Mouse (Mus musculus) bone marrow, adult 2 months (tissue): Measurements from ENCODE around the gene Sphk1. TPM values are rescaled to one million over a fixed set of nuclear protein-coding genes. Genes with fewer than 3 reads are reported as not detected.

Experiments used
- H3K27ac ChIP-seq: fragments of 200-500 bp; 2 replicates; pipeline ENCODE4 v1.5.1; 2012; ENCODE audit warnings: low read depth, mild to moderate bottlenecking, control low read depth, inconsistent platforms, low read length; ENCODE audit not compliant: control insufficient read depth, poor library complexity, insufficient read depth
- H3K4me1 ChIP-seq: fragments of 200-500 bp; 2 replicates; pipeline ENCODE4 v1.6.1; 2011; ENCODE audit warnings: low read length; ENCODE audit not compliant: control insufficient read depth, insufficient read depth
- H3K4me3 ChIP-seq: fragments of 200-500 bp; replicated peaks from 2 replicates; pipeline ENCODE3; 2011; ENCODE audit warnings: mild to moderate bottlenecking, low read depth, low read length, control low read depth; ENCODE audit not compliant: control insufficient read depth
- CTCF ChIP-seq: fragments of 200-500 bp; IDR thresholded peaks from 2 replicates; pipeline ENCODE4 v1.5.1; 2011; ENCODE audit warnings: low read length, control low read depth; ENCODE audit not compliant: control insufficient read depth, insufficient read depth
- POLR2A ChIP-seq: fragments of 200-500 bp; IDR thresholded peaks from 2 replicates; pipeline ENCODE4 v1.6.1; 2011; ENCODE audit warnings: low read depth, mild to moderate bottlenecking, control low read depth, low read length, borderline replicate concordance; ENCODE audit not compliant: control insufficient read depth
- WGBS: fragments of 180-500 bp; shearing (Covaris S2); methylation state at CpG from one replicate; pipeline ENCODE4 v1.1.7; 2018; 5-methylcytosine and 5-hydroxymethylcytosine counted together
- polyA plus RNA-seq: library from polyadenylated mRNA; stranded (reverse); fragments of >200 nt; gene quantifications from 2 replicates; pipeline ENCODE4 v1.2.4, GENCODE M21; 2011; ENCODE audit warnings: low replicate concordance; ENCODE audit not compliant: missing spikeins, insufficient read depth, insufficient read length

Sphk1 gene
- polyA plus RNA-seq, 1 experiment, result 31.7 TPM

DNA sequence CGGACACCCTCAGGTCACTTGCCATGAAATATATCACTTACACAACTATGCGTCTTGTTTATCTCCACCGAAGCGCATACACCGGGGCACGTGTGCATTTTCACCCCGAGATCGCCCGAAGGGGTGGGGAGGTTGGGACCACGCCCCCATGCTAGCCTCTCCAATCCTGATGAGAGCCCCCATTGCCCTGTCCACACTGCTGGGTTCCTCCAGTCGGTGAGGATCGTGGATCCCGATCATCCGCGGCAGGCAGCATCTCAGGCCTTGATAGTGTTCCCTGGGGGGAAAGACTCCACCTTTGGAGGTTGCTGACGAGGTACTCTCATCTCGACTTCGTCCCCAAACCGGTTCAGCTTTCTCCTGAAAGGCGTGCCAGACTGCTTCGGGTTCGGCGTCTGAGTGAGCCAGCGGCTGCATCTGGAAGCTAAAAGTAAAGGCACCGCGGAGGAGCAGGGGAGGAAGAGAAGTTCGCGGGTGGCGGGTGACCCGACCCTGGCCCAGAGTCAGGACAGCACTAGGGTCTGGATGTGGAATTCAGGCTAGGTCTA, 1.6 kb downstream of the Sphk1 start:
- Histone ChIP-seq H3K27ac (peak overlapping the region; percentile 96), H3K4me1 (peaks cover 2% of the 10 kb centered on the region), H3K4me3 (peak overlapping the region; percentile 72)
- TF ChIP-seq CTCF (no peak), POLR2A (peak; percentile 48; the same call in 1 of the 2 replicates)
- WGBS, result 2% methylated on average over 30 of the region's 30 CpGs

DNA sequence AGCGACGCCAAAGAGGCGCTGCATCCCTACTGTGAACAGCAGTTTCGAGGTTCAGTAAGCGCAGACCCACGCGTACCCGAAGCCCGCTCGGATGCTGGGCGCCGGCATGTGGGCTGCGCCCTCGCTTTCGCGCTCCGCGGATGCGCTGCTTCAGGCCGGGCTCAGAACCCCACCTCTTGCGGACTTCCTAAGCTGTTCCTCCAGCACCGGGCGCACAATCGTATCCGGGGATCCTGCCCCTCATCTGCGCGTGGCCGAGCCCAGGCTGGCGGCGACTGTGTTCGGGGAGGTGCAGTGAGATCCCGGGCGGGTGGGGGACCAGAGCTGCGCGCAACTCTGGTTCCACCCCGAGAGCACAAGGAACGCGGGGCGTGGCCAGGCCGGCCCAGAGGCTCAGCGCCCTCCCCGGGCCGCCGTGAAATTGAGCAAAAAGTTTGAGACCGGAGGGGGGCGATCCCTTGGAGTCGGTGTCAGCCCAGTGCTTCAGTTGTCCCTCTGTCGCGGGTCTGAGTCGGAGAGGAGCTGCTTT, 2.1 kb downstream of the Sphk1 start:
- peak overlapping the region; percentile 72 for H3K4me3 ChIP-seq
- H3K27ac ChIP-seq, result peak overlapping the region; percentile 96
- TF ChIP-seq CTCF (no peak), POLR2A (peak; percentile 24; the same call in 1 of the 2 replicates)
- peaks cover 3% of the 10 kb centered on the region for H3K4me1 ChIP-seq
- WGBS, result under 1% methylated on average over 50 of the region's 50 CpGs

DNA sequence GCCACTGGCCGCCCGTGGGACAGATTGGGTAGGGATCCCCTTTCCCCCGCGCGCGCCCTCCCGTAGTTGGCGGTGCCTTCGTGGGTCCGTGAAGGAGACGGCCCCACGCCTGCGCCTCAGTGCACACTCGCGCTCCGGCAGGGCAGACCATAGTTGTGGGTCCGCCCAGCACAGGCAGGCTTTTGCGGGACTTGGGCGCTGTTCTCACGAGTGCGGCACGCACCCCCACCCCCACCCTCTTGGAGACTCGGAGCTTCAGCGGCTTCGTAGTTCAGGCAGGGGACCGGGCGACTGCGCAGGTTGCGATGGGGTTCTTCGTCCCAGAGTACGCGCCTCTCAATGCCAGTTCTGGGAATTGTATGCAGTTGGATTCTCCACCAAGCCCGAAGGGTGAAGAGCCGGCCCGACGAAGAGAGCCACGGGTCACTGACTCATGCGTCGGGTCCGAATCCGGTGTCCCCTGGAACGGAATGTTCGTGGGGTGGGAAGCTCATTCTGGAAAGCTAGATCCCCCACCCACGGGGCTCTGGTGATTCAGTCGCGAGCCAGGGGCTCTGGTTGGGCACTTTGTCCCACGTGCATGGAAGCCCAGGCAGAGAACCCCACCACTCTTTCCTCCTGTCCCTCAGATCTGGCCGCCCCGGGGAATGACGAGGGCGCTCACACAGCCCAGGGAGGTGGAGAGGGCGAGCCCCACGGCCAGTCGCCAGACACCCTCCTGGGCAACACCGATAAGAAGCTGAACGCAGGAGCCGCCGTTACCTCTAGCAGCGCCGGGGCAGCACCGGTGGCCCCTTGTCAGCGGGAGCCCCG, 2.8 kb downstream of the Sphk1 start:
- Histone ChIP-seq H3K4me1 (peaks cover 5% of the 10 kb centered on the region), H3K4me3 (peak overlapping the region; percentile 72), H3K27ac (peak overlapping the region; percentile 96)
- 1% methylated on average over 63 of the region's 63 CpGs for WGBS
- TF ChIP-seq POLR2A, result peak; percentile 77; the same call in 1 of the 2 replicates
- TF ChIP-seq CTCF, result no peak

DNA sequence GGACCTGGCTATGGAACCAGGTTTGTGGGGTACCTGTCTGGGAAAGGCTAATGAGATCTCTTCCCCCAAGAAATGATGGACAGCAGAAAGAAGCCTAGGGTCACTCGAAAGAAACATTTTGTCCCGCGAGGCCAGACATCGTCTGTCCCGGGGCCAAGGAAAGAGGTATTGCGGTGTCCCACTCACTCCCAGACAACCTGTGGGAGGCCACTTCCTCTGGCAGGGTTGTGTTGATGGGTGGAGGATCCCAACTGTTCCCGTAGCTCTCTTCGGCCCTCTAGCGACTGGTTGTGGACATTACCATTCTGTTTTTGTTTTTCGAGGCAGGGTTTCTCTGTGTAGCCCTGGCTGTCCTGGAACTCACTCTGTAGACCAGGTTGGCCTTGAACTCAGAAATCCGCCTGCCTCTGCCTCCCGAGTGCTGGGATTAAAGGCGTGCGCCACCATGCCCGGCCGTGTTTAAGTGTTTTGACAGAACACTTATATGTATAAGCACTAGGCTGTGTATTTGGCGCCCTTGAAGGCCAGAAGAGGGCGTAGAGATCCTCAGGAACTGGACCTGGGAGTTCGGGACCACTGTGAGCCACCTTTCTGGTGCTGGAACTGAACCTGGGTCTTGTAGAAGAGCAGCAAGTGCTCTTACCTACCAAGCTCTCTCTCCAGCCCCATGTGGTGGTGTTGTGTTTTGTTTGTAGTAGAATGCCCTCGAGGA, 3.6 kb downstream of the Sphk1 start:
- peak; percentile 76 for TF ChIP-seq CTCF
- no peak for TF ChIP-seq POLR2A
- 12% methylated on average over 20 of the region's 20 CpGs for WGBS
- Histone ChIP-seq H3K27ac (peak overlapping the region; percentile 96), H3K4me3 (peak overlapping the region; percentile 72), H3K4me1 (peaks cover 5% of the 10 kb centered on the region)

DNA sequence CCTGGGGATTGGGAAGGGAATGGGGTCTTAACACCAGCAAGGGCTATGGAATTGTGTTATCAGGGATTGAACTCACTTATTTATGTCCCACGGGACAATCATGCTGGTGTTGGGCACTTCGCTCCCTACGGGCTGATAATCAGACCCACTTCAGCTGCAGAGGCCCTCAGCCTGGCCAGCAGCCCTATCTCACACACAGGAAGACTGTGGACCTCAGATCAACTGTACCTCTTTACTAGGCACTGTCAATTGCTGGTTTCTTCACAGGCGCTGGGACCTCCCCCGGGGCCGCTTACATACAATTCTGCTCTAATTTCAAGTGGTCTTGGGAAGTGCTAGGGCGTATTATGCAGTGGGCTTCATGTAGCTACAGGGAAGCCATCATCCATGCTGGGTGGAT, 6.0 kb downstream of the Sphk1 start:
- no peak overlapping the region for H3K4me3 ChIP-seq
- TF ChIP-seq POLR2A, result no peak
- no peak for TF ChIP-seq CTCF
- H3K4me1 ChIP-seq, result peaks cover 5% of the 10 kb centered on the region
- 62% methylated on average over 7 of the region's 7 CpGs for WGBS
- H3K27ac ChIP-seq, result peak overlapping the region; percentile 96

DNA sequence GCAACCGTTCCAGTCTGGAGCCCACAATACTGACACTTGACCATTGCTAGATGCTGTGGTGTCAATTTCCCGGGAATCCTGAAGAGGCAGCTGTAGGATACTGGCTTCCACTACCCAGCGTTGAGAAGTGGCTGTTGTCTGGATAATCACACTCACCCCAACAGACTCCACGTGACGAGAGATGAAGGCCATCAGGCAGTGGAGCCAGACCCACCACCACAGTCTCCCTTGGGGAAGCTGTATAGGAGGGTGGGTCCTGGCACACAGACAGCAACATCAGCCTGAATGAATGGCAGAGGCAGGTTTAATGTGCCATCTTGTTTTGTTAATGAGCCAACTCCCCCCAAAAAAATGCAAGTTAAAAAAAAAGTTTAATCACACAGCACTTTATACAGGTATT, 6.7 kb downstream of the Sphk1 start:
- 72% methylated on average over 5 of the region's 5 CpGs for WGBS
- peak overlapping the region; percentile 96 for H3K27ac ChIP-seq
- H3K4me3 ChIP-seq, result no peak overlapping the region
- H3K4me1 ChIP-seq, result peaks cover 5% of the 10 kb centered on the region
- TF ChIP-seq POLR2A, result no peak
- TF ChIP-seq CTCF, result no peak

DNA sequence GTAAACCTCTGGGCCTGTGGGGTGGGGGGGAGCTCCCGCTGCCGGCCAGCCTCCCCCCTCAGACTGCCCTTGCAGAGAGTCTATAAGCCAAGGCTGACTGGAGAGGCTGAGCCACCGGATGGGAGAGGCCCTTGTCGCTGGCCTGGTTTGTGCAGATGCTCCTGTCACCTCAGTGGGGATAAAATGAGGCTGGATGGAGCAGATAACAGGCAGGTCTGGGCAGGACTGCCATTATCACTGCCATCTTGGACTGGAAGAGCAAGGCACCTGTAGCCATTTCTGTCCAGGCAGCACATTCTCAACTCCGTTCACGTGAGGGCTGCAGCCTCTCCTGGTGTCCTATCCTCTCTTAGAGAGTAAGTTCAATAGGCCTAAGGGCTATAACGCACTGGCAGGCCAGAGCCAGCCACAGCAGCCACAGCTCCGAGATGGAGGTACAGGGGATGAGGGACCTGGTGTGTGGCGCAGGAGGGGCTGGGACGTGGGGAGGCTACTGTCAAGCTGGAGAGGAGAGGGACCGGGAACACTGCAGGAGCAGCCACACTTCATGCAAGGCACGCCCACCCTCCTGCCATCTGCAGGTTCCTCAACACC, 7.5 kb downstream of the Sphk1 start:
- H3K27ac ChIP-seq, result peak overlapping the region; percentile 61
- H3K4me1 ChIP-seq, result peaks cover 5% of the 10 kb centered on the region
- no peak overlapping the region for H3K4me3 ChIP-seq
- 70% methylated on average over 12 of the region's 12 CpGs for WGBS
- TF ChIP-seq CTCF (no peak), POLR2A (no peak)
